Mouse (Mus musculus): ENCODE measurements around the gene Tigd4. TPM values are rescaled to one million over a fixed set of nuclear protein-coding genes. Genes with fewer than 3 reads are reported as not detected.
"Not testable (repeated sequence)": the region's sequence is repeated elsewhere in the genome, so short reads cannot be mapped to it uniquely, and the experiment has no call there.

Gene Tigd4
- total RNA-seq (2015) = not detected in 2 replicates
- total RNA-seq (2017) = not detected in 2 replicates

- no peak for ATAC-seq (ENCODE audit: poor library complexity, severe bottlenecking)
Observed at GRCm38 (mm10) chr3:84593274-84593673, at the start of gene Tigd4. Tigd4 (plus strand) TSS chr3:84593574.

DNA sequence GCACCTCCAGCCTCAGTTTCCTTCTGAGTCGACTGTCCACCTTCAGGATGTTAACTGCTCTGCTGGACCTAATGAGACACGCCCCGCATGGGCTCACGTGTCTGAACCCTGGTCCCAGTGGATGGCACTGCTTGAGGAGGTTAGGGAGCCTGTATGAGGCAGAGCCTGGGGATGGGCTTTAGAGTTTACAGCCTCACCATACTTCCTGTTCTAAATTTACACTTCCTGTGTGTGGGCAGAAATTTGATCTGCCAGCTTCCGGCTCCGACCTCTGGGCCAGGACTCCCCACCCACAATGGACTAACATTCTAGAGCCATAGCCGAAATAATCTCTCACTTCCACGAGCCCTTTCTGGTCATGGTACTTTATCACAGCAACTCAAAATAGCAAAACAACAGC, 46.2 kb upstream of the Tigd4 start:
- peak; percentile 89 for ATAC-seq (ENCODE audit: poor library complexity, severe bottlenecking)

GRCm38 (mm10) chr3:84555780-84556179, 37.6 kb upstream of the Tigd4 start:
- no peak for ATAC-seq (ENCODE audit: poor library complexity, severe bottlenecking)

GRCm38 (mm10) chr3:84558301-84558700, 35.1 kb upstream of the Tigd4 start:
- ATAC-seq (ENCODE audit: poor library complexity, severe bottlenecking) = no peak

DNA sequence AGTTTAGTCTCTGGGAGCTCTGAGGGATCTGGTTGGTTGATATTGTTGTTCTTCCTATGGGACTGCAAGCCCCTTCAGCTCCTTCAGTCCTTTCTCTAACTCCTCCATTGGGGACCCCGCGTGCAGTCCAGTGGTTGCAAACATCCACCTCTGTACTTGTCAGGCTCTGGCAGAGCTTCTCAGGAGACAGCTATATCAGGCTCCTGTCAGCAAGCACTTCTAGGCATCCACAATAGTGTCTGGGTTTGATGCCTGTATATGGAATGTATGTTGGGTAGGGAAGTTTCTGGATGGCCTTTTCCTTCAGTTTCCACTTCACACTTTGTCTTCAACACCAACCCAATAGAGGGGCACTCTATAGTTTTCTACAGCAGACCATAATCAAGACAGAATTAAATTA, 30.5 kb upstream of the Tigd4 start:
- ATAC-seq (ENCODE audit: poor library complexity, severe bottlenecking) = not testable (repeated sequence)

DNA sequence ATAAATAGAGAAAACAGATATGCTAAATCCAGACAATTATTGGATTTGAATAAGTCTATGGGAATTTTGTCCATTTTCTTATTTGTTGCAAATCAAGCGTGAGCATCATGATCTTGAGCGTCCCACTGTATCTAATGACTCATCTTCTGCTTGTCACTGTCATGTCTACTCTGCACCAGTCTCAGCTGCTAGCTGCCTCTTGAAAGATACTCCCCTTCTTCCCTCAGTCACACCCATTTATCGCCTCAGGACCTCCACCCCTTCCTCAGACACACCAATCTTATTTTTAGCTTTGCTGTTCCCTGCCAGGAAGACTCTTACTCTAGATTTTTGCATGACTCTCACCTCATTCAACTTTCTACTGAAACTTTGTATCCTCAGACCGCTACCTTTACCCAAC, 30.0 kb upstream of the Tigd4 start:
- no peak for ATAC-seq (ENCODE audit: poor library complexity, severe bottlenecking)

DNA sequence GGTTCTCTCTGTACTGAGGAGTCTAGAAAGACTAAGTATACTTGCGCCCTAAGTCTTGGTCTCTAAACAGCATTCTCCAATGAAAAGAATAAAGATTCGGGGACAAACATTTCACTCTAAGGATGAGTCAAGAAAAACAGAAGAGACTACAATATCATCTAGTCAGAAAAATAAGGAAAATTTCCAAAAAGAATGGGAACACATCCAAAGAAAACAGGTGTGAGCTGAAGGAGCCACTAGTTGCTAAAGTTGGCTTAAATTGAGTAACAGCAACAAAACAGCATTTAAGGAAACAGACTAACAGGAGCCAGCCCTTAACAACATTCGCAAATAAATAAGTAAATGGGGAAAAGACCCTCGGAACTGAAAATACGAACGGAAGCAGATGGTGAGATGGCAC, 24.8 kb upstream of the Tigd4 start:
- no peak for ATAC-seq (ENCODE audit: poor library complexity, severe bottlenecking)

DNA sequence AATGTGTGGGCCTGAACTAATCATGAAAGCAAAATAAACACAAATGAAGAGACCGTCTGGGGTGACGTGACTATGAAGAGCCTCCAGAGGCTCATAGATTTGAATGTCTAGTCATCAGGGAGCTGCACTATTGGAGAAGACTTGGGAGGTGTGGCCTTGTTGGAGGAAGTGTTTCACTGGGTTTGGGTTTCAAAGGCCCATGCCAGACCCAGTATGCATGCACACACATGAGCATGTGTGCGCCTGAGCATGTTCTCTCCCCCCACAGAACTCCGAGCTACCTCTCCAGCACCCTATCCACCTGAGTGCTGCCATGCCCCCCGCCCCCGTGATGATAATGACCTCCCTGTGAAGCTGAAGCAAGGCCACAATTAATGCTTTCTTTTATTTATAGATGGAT, 23.8 kb upstream of the Tigd4 start:
- 0 out of 2 replicates have a peak, but pooled peaks have one; percentile 33 for ATAC-seq (ENCODE audit: poor library complexity, severe bottlenecking)

GRCm38 (mm10) chr3:84570501-84570900, 22.9 kb upstream of the Tigd4 start:
- ATAC-seq (ENCODE audit: poor library complexity, severe bottlenecking) = no peak

GRCm38 (mm10) chr3:84580716-84581115, 12.7 kb upstream of the Tigd4 start:
- ATAC-seq (ENCODE audit: poor library complexity, severe bottlenecking) = no peak

GRCm38 (mm10) chr3:84581696-84582022, 11.7 kb upstream of the Tigd4 start:
- ATAC-seq (ENCODE audit: poor library complexity, severe bottlenecking) = no peak

DNA sequence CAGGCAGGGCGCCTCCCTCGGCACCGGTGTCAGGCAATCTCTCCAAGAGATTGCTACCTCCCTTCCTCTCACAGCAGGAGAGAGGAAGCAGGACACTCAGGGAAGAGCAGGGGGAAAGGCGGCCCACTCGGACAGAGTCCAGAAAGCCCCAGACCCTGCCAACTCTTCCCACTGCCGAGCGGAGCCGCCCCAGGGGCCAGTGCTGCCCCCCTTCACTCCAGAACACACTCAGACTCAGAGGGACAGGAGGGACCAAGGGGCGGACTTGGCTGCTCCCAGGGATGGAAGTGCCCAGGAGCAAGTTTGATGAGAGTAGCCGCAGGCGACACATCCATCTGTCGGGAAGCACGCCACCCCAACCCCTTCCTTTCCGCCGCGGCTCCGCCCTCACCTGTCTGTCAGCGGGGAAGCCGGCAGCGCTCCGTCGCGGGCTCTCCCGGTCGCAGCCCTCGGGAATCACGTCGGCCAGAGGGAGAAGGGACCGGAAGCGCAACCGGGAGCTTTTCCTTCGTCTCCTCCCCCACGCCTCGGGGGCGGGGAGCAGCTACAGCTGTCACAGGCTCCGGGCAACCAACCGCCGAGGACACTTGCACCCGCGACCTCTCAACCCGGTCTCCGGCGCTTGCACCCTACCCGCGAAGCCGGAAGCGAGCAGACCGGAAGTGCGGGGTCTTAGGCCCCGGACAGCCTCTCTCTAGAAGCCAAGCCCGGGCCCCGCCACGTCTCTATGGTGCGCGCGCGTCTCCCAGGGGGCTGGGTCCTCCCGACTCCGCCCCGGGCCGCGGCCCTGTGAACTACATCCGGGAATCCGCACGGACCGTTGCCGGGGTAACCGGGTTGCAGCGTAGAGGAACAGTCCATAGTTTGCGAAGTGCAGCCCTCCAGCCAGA, 11.1 kb upstream of the Tigd4 start, which contains the start of gene Arfip1:
TSS of gene Arfip1 (minus strand) at position 603 of the 890 bp plus-strand sequence.
- peak; percentile 93 for ATAC-seq (ENCODE audit: poor library complexity, severe bottlenecking)

DNA sequence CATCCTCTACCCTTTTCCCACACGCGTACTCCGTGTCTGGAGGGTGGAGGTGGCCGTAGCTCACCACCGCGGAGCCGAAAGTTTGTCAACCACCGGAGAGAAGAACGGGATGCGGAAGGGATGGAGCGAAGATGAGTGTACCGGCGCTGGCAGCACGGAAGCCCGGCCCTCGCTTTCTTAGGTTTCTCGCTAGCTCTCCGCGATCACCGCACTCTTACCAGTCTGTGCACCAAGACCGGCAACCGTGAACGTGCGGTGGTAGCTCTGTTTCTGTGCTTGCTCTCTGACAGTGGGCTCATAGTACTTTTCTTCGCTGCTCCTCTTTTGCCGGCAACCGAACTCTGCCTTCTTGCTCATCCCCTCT, 10.5 kb upstream of the Tigd4 start:
- peak; percentile 34; the same call in 1 of the 2 replicates for ATAC-seq (ENCODE audit: poor library complexity, severe bottlenecking)

GRCm38 (mm10) chr3:84586736-84587135, 6.6 kb upstream of the Tigd4 start:
- no peak for ATAC-seq (ENCODE audit: poor library complexity, severe bottlenecking)

- 0 out of 2 replicates have a peak, but pooled peaks have one; percentile 17 for ATAC-seq (ENCODE audit: poor library complexity, severe bottlenecking)
Observed at GRCm38 (mm10) chr3:84594894-84595676, 1.7 kb downstream of the Tigd4 start.

DNA sequence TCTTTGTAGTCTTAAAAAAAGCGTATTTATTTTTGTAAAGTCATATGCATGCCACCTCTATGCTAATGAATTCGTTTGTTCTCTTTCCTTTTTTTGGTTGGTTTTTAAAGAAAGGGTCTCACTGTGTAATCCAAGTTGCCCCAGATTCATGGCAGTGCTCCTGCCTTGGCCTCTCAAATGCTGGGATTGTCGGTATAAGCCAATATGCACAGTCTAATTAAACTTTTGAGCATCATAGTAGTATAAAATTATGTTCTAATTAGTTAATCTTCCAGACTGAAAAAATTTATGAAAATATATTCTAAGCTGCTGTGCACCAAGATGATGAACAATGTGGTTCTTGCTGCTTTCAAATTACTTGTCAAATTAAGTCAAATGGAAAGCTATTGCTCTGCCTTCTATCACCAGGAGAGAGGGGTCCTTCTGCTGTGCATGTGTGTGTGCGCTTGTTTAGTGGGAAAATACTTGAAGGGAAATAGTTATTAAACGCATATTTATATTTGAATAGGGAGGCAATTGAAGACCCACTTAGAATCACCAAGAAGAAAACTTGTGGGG, 2.4 kb downstream of the Tigd4 start:
- ATAC-seq (ENCODE audit: poor library complexity, severe bottlenecking) = no peak

- peak; percentile 97 for ATAC-seq (ENCODE audit: poor library complexity, severe bottlenecking)
Observed at GRCm38 (mm10) chr3:84597996-84598734, 4.8 kb downstream of the Tigd4 start.

GRCm38 (mm10) chr3:84598756-84599155, 5.4 kb downstream of the Tigd4 start:
- ATAC-seq (ENCODE audit: poor library complexity, severe bottlenecking) = no peak

DNA sequence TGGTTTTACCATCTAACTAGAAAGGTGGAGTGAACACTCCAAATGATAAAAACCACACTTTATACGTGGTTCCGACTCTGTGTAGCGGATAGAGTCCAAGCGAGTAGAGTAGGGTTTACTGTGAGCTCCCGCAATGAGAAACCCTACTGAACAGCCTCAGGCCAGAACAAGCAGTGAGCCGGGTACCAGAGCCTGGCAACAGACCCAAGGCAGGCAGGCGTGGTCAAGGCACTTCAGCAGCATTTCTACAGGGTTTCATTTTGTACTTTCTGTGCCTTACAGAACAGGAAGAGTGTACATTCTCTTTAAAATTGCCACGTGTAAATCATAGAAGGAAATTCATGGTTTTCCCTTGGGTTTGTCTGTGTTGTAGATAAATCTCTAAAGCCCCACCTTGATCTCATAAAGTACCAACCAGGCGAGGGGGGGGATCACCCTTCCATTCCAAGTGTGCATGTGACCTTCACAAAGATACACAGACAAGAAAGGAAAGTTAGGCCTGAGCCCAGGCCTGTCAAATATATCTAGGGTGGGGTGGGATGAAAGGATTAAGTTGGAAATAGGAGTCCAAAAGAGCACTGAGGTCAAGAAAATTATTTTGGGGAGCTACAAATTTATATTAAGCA, 8.6 kb downstream of the Tigd4 start:
- no peak for ATAC-seq (ENCODE audit: poor library complexity, severe bottlenecking)

DNA sequence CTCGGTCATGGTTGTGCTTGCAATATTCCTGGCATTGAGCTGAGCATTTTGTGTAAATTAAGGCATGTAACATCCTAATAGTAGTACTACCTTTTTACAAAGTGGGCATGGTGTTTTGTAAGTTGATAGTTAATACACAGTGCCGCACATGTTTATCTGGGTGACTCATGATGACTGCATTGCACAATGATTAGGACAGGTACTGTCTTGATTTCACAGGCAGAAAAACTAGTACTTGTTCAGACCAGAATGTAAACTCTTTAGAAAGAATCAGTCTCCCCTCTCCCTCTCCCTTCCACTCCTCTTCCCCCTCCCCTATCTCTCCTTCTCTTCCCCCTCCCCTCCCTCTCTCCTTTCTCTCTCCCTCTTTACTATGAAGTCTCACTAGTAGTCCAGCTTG, 9.4 kb downstream of the Tigd4 start:
- ATAC-seq (ENCODE audit: poor library complexity, severe bottlenecking) = no peak

Measured in megakaryocyte, adult 5-6 weeks (primary cell).